Mouse (Mus musculus): Measurements from ENCODE around the gene Syngap1. TPM values are rescaled to one million over a fixed set of nuclear protein-coding genes. Genes with fewer than 3 reads are reported as not detected.

The Syngap1 gene
- polyA plus RNA-seq, 1 experiment from 2014 or later: 4.7 TPM

DNA sequence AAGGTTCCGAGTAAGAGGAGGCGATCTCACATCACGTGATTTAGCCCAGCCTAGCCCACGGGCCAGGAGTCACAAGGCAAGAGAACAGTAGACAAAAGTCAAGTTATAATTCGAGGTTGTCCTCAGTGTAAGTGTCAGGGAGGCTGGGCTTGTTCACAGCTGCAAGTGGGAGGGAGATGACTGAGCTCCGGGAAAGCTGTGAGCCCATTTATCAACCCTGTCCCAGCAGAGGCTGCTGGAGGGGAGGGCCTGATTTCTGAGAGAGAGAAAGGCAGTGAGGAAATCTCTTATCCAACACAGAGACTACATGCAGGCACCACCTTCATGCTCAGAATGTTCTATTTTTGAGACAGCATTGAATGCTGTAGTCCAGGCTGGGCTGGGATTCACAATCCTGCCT is 71.9 kb downstream of the Syngap1 start:
- no peaks in the 10 kb centered on the region for H3K9me3 ChIP-seq (ENCODE audit: control insufficient read depth, low read length)
- DNase-seq (ENCODE audit: low spot score) (no peak), ATAC-seq (ENCODE audit: low FRiP score) (no peak)
- WGBS: 37% methylated on average over 6 of the region's 6 CpGs
- H3K4me2 ChIP-seq (replicated peaks; ENCODE audit: low read depth, low read length): no peak overlapping the region
- H3K27ac ChIP-seq (ENCODE audit: low read depth, low read length): no peak overlapping the region
- H3K27me3 ChIP-seq (ENCODE audit: control insufficient read depth, insufficient read depth, low read length): no peaks in the 10 kb centered on the region
- no peak overlapping the region for H3K4me3 ChIP-seq (ENCODE audit: low read depth, low read length)
- no peak overlapping the region for H3K9ac ChIP-seq (ENCODE audit: low read depth, low read length)
- H3K4me1 ChIP-seq (replicated peaks; ENCODE audit: control insufficient read depth, insufficient read depth, low read length): no peaks in the 10 kb centered on the region
- no peaks in the 10 kb centered on the region for H3K36me3 ChIP-seq (ENCODE audit: control insufficient read depth, insufficient read depth, low read length)

DNA sequence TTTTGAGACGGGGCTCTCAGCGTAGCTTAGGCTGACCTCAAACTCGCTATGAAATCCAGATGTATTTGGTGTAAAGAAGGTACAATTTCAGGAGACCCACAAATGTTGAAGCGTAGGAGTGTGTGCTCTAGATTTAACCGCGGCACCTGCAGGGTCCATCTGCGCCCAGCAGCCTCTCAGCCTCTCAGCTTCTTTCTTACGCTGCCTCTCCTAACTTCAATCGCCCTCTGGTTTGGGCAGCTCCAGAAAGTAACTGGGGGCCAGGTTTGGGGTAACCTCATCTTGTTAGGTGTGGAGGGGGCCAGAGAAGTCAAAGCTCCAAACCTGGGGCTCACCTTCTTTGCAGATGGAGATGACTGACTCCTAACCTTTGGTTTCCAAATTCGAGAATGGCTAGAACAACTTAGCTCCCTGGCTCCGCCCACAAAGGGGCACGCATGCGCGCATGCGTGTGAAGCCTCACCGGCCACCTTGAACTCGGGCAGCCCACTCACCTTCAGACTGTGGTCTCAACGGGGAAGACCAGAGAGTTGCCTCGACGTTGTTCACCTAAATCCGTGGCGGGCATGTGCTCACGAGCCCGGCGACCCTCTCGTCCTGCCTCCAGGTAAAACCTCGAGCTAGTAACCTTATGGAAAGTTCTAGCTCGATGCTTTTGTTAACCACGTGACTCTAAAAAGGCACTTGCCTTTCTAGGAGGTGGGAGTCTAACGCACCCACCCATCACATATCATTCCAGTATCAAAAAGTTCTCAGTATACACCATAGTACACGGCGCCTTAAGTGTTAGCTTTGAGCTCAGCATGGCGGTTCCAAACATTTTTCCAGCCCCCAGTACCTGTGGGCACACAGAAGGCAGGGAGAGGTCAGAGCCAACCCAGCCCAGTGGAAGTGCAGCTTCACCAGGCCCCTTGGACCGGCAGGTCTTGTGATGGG is 76.8 kb downstream of the Syngap1 start:
- H3K36me3 ChIP-seq (ENCODE audit: control insufficient read depth, insufficient read depth, low read length): 0 out of 2 replicates have a peak, but pooled peaks cover 4% of the 10 kb centered on the region
- ATAC-seq (ENCODE audit: low FRiP score) (peak; percentile 69), DNase-seq (ENCODE audit: low spot score) (peak; percentile 95)
- peaks cover 3% of the 10 kb centered on the region; the same call in 1 of the 2 replicates for H3K4me1 ChIP-seq (replicated peaks; ENCODE audit: control insufficient read depth, insufficient read depth, low read length)
- no peak overlapping the region for H3K27ac ChIP-seq (ENCODE audit: low read depth, low read length)
- H3K27me3 ChIP-seq (ENCODE audit: control insufficient read depth, insufficient read depth, low read length): no peaks in the 10 kb centered on the region
- H3K4me2 ChIP-seq (replicated peaks; ENCODE audit: low read depth, low read length): peak overlapping the region; percentile 61
- H3K9me3 ChIP-seq (ENCODE audit: control insufficient read depth, low read length): no peaks in the 10 kb centered on the region
- peak overlapping the region; percentile 36 for H3K4me3 ChIP-seq (ENCODE audit: low read depth, low read length)
- WGBS: 9% methylated on average over 34 of the region's 34 CpGs
- peak overlapping the region; percentile 55; the same call in 1 of the 2 replicates for H3K9ac ChIP-seq (ENCODE audit: low read depth, low read length)

DNA sequence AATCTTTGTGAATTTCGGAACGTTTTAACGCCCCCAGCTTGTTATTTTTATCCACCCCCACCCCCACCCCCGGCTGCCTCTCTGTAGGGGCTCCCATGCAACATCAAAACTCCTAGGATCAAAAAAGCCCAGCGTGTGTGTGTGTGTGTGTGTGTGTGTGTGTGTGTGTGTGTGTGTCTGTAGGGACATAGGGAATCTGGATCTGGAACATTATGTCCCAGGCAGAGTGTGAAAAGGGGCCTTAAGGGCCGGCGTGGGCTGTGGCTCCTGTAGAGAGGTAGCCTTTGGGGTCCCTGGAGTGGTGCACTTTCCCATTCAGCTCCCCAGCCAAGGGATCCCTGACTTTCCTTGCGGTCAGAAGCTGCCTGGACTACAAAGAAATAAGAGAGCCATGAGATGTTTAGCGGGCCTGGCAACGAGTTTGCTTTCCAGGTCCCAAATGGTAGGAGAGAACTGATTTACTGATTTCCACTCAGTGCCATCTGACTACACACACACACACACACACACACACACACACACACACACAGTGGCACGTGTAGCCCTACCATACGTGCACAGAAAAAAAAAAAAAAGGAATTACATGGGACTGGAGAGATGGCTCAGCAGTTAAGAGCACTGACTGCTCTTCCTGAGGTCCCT is 77.6 kb downstream of the Syngap1 start:
- ATAC-seq (ENCODE audit: low FRiP score): no peak
- peak overlapping the region; percentile 36 for H3K4me3 ChIP-seq (ENCODE audit: low read depth, low read length)
- WGBS: 44% methylated on average over 12 of the region's 12 CpGs
- H3K4me1 ChIP-seq (replicated peaks; ENCODE audit: control insufficient read depth, insufficient read depth, low read length): peaks cover 3% of the 10 kb centered on the region; the same call in 1 of the 2 replicates
- H3K36me3 ChIP-seq (ENCODE audit: control insufficient read depth, insufficient read depth, low read length): 0 out of 2 replicates have a peak, but pooled peaks cover 5% of the 10 kb centered on the region
- H3K9ac ChIP-seq (ENCODE audit: low read depth, low read length): 0 out of 2 replicates have a peak overlapping the region, but pooled peaks have one; percentile 50
- H3K27me3 ChIP-seq (ENCODE audit: control insufficient read depth, insufficient read depth, low read length): no peaks in the 10 kb centered on the region
- DNase-seq (ENCODE audit: low spot score): no peak
- no peaks in the 10 kb centered on the region for H3K9me3 ChIP-seq (ENCODE audit: control insufficient read depth, low read length)
- peak overlapping the region; percentile 61 for H3K4me2 ChIP-seq (replicated peaks; ENCODE audit: low read depth, low read length)
- no peak overlapping the region for H3K27ac ChIP-seq (ENCODE audit: low read depth, low read length)

DNA sequence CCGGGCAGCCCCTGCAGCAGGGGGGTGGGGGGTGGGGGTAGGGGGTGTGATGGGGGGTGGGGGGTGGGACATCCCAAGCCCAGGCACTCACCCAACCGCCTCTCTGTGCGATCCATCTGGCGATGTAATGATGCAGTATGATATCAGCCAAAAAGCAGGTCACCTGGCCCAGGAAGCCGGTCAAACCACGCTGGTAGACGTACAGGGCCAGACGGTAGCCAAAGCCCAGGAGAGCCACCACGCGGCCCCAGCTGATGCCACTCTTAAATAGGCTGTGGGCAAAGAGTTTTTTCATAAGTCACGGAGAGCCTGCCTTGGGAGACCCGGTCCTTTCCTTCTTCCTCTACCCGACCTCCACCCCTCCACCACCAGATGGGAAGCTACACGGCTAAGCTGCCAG is 80.0 kb downstream of the Syngap1 start:
- WGBS: 91% methylated on average over 14 of the region's 14 CpGs
- ATAC-seq (ENCODE audit: low FRiP score) (no peak), DNase-seq (ENCODE audit: low spot score) (no peak)
- H3K4me2 ChIP-seq (replicated peaks; ENCODE audit: low read depth, low read length): no peak overlapping the region
- no peak overlapping the region for H3K27ac ChIP-seq (ENCODE audit: low read depth, low read length)
- 0 out of 2 replicates have a peak, but pooled peaks cover 5% of the 10 kb centered on the region for H3K36me3 ChIP-seq (ENCODE audit: control insufficient read depth, insufficient read depth, low read length)
- no peak overlapping the region for H3K9ac ChIP-seq (ENCODE audit: low read depth, low read length)
- H3K27me3 ChIP-seq (ENCODE audit: control insufficient read depth, insufficient read depth, low read length): no peaks in the 10 kb centered on the region
- peaks cover 3% of the 10 kb centered on the region; the same call in 1 of the 2 replicates for H3K4me1 ChIP-seq (replicated peaks; ENCODE audit: control insufficient read depth, insufficient read depth, low read length)
- H3K4me3 ChIP-seq (ENCODE audit: low read depth, low read length): no peak overlapping the region
- H3K9me3 ChIP-seq (ENCODE audit: control insufficient read depth, low read length): no peaks in the 10 kb centered on the region

DNA sequence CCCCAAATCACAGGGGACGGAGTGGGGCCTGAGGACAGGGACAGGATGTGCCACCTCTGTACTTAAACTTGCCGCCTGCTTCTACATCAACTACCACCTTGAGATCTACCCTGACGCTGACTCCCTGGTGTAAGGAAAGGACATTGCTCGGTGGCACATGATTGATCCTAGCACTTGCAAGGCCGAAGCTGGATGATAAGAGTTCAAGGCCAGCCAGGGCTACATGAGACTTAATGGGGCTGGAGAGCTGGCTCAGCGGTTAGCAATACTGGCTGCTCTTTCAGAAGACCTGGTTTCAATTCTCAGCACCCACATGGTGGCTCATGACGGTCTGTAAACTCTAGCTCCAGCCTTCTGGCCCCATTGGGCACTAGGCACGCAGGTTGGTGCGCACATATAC is 80.7 kb downstream of the Syngap1 start:
- ATAC-seq (ENCODE audit: low FRiP score) (no peak), DNase-seq (ENCODE audit: low spot score) (no peak)
- Histone ChIP-seq H3K4me2 (replicated peaks; ENCODE audit: low read depth, low read length) (no peak overlapping the region), H3K27me3 (ENCODE audit: control insufficient read depth, insufficient read depth, low read length) (no peaks in the 10 kb centered on the region), H3K4me3 (ENCODE audit: low read depth, low read length) (no peak overlapping the region), H3K36me3 (ENCODE audit: control insufficient read depth, insufficient read depth, low read length) (0 out of 2 replicates have a peak, but pooled peaks cover 5% of the 10 kb centered on the region), H3K4me1 (replicated peaks; ENCODE audit: control insufficient read depth, insufficient read depth, low read length) (peaks cover 3% of the 10 kb centered on the region; the same call in 1 of the 2 replicates), H3K9me3 (ENCODE audit: control insufficient read depth, low read length) (no peaks in the 10 kb centered on the region), H3K9ac (ENCODE audit: low read depth, low read length) (no peak overlapping the region), H3K27ac (ENCODE audit: low read depth, low read length) (no peak overlapping the region)
- WGBS: 95% methylated on average over 9 of the region's 9 CpGs

Other genes starting within 250 kb of the Syngap1 start
- gene Crebrf, start 225.6 kb upstream of the Syngap1 start, polyA plus RNA-seq (2014; fragmentation: Nextera tagmentation; extraction: Ambion mirVana): 4.1 and 10.2 TPM in 2 replicates
- 45.9 and 52.9 TPM in 2 replicates for gene Bnip1, start 160.2 kb upstream of the Syngap1 start, polyA plus RNA-seq (2014; fragmentation: Nextera tagmentation; extraction: Ambion mirVana)
- gene Nkx2-5, start 96.2 kb upstream of the Syngap1 start, polyA plus RNA-seq (2014; fragmentation: Nextera tagmentation; extraction: Ambion mirVana): not detected in 2 replicates
- gene Kifc5b, start 24.2 kb upstream of the Syngap1 start, polyA plus RNA-seq (2014; fragmentation: Nextera tagmentation; extraction: Ambion mirVana): 4.6 and 5.9 TPM in 2 replicates
- gene Phf1, start 8.2 kb upstream of the Syngap1 start, polyA plus RNA-seq (2014; fragmentation: Nextera tagmentation; extraction: Ambion mirVana): 4.5 and 5.5 TPM in 2 replicates
- 135 and 154 TPM in 2 replicates for gene Cuta, start 1.7 kb upstream of the Syngap1 start, polyA plus RNA-seq (2014; fragmentation: Nextera tagmentation; extraction: Ambion mirVana)
- 10.5 and 13.2 TPM in 2 replicates for gene Zbtb9, start 31.9 kb downstream of the Syngap1 start, polyA plus RNA-seq (2014; fragmentation: Nextera tagmentation; extraction: Ambion mirVana)
- 7.4 and 9.5 TPM in 2 replicates for gene Bak1, start 87.8 kb downstream of the Syngap1 start, polyA plus RNA-seq (2014; fragmentation: Nextera tagmentation; extraction: Ambion mirVana)
- gene Itpr3, start 116.1 kb downstream of the Syngap1 start, polyA plus RNA-seq (2014; fragmentation: Nextera tagmentation; extraction: Ambion mirVana): 1.2 and 1.3 TPM in 2 replicates
- 326 and 345 TPM in 2 replicates for gene Uqcc2, start 192.7 kb downstream of the Syngap1 start, polyA plus RNA-seq (2014; fragmentation: Nextera tagmentation; extraction: Ambion mirVana)
- 0.23 and 0.49 TPM in 2 replicates for gene Ip6k3, start 226.5 kb downstream of the Syngap1 start, polyA plus RNA-seq (2014; fragmentation: Nextera tagmentation; extraction: Ambion mirVana)

All from hindbrain, embryonic 11.5 days (tissue).